Mouse (Mus musculus) lung, postnatal 0 days (tissue): ENCODE data around the gene Tmprss11f. TPM values are rescaled to one million over a fixed set of nuclear protein-coding genes. Genes with fewer than 3 reads are reported as not detected.

Experiments
- ATAC-seq: fragments of 200-750 bp; cut with Nextera tagmentation; 2 replicates; pipeline ENCODE4 v1.8.0; 2017; ENCODE audit warnings: moderate library complexity
- DNase-seq: peaks from one replicate; pipeline ENCODE4 v3.0.0-alpha.2; 2016; ENCODE audit warnings: low spot score
- H3K27ac ChIP-seq: fragments of 300-500 bp; sonication (generic); 2 replicates; pipeline ENCODE4 v1.5.1; 2014; ENCODE audit warnings: antibody characterized with exemption, mild to moderate bottlenecking, low read length, mixed read lengths
- H3K27me3 ChIP-seq: fragments of 300-500 bp; sonication (generic); replicated peaks from 2 replicates; pipeline ENCODE4 v1.6.1; 2014; ENCODE audit warnings: low read length, mixed read lengths; ENCODE audit not compliant: insufficient read depth
- H3K36me3 ChIP-seq: fragments of 300-500 bp; sonication (generic); 2 replicates; pipeline ENCODE4 v1.6.1; 2014; ENCODE audit warnings: low read length, mixed read lengths; ENCODE audit not compliant: insufficient read depth
- H3K4me1 ChIP-seq: fragments of 300-500 bp; sonication (generic); 2 replicates; pipeline ENCODE4 v1.6.1; 2014; ENCODE audit warnings: antibody characterized with exemption, low read depth, low read length, mixed read lengths; ENCODE audit not compliant: insufficient read depth
- H3K4me2 ChIP-seq: fragments of 300-500 bp; sonication (generic); replicated peaks from 2 replicates; pipeline ENCODE4 v1.6.1; 2014; ENCODE audit warnings: low read depth, mild to moderate bottlenecking, low read length, moderate library complexity, mixed read lengths
- H3K4me3 ChIP-seq: fragments of 300-500 bp; sonication (generic); 2 replicates; pipeline ENCODE4 v1.5.1; 2014; ENCODE audit warnings: low read depth, low read length
- H3K9ac ChIP-seq: fragments of 300-500 bp; sonication (generic); replicated peaks from 2 replicates; pipeline ENCODE4 v1.6.1; 2014; ENCODE audit warnings: low read depth, mild to moderate bottlenecking
- H3K9me3 ChIP-seq: fragments of 300-500 bp; sonication (generic); 2 replicates; pipeline ENCODE4 v1.6.1; 2016; ENCODE audit warnings: low read length, mixed read lengths
- CTCF ChIP-seq: IDR thresholded peaks from 2 replicates; pipeline ENCODE4 v1.5.1; 2016; ENCODE audit warnings: antibody characterized with exemption, mild to moderate bottlenecking
- EP300 ChIP-seq: IDR thresholded peaks from 2 replicates; pipeline ENCODE4 v1.6.1; 2016; ENCODE audit warnings: antibody characterized with exemption, mild to moderate bottlenecking, control low read depth
- WGBS: fragments of 180-500 bp; shearing (Covaris S2); extraction: QIAGEN DNeasy Blood & Tissue Kit; methylation state at CpG from one replicate; pipeline ENCODE4 v1.1.7; 2014; 5-methylcytosine and 5-hydroxymethylcytosine counted together
- polyA plus RNA-seq: library from polyadenylated mRNA; unstranded; fragments of >200 nt; fragmentation: Nextera tagmentation; extraction: Ambion mirVana; gene quantifications from 2 replicates; pipeline ENCODE4 v1.2.1, GENCODE M21; 2015

The Tmprss11f gene
- polyA plus RNA-seq, 1 experiment from 2014 or later: not detected

GRCm38 (mm10) chr5:86511538-86511937 is 120.7 kb downstream of the Tmprss11f start:
- no peaks in the 10 kb centered on the region for H3K27me3 ChIP-seq
- DNase-seq: no peak
- no peak for TF ChIP-seq CTCF
- TF ChIP-seq EP300: no peak
- 68% methylated on average over 5 of the region's 5 CpGs for WGBS
- H3K4me3 ChIP-seq: no peak overlapping the region
- no peak overlapping the region for H3K9ac ChIP-seq
- no peaks in the 10 kb centered on the region for H3K4me1 ChIP-seq
- no peak for ATAC-seq
- H3K9me3 ChIP-seq: no peaks in the 10 kb centered on the region
- H3K4me2 ChIP-seq: no peak overlapping the region
- no peaks in the 10 kb centered on the region for H3K36me3 ChIP-seq
- H3K27ac ChIP-seq: no peak overlapping the region

GRCm38 (mm10) chr5:86493453-86493852 is 138.8 kb downstream of the Tmprss11f start:
- ATAC-seq (no peak), DNase-seq (no peak)
- TF ChIP-seq EP300: no peak
- TF ChIP-seq CTCF: no peak
- 73% methylated on average over 1 of the region's 1 CpGs for WGBS
- Histone ChIP-seq H3K36me3 (no peaks in the 10 kb centered on the region), H3K27me3 (no peaks in the 10 kb centered on the region), H3K9me3 (no peaks in the 10 kb centered on the region), H3K27ac (no peak overlapping the region), H3K4me3 (no peak overlapping the region), H3K4me2 (no peak overlapping the region), H3K9ac (no peak overlapping the region), H3K4me1 (no peaks in the 10 kb centered on the region)

- TF ChIP-seq EP300: no peak
- peak; percentile 7; the same call in 1 of the 2 replicates for TF ChIP-seq CTCF
- no peak for ATAC-seq
- H3K27me3 ChIP-seq: no peaks in the 10 kb centered on the region
- H3K27ac ChIP-seq: no peak overlapping the region
- H3K36me3 ChIP-seq: no peaks in the 10 kb centered on the region
- WGBS: 61% methylated on average over 2 of the region's 2 CpGs
- no peaks in the 10 kb centered on the region for H3K9me3 ChIP-seq
- H3K4me1 ChIP-seq: no peaks in the 10 kb centered on the region
- H3K4me2 ChIP-seq: no peak overlapping the region
- H3K9ac ChIP-seq: no peak overlapping the region
- peak; percentile 12 for DNase-seq
- H3K4me3 ChIP-seq: no peak overlapping the region
These were observed 149.7 kb downstream of the Tmprss11f start for GRCm38 (mm10) chr5:86482562-86482961.

DNA sequence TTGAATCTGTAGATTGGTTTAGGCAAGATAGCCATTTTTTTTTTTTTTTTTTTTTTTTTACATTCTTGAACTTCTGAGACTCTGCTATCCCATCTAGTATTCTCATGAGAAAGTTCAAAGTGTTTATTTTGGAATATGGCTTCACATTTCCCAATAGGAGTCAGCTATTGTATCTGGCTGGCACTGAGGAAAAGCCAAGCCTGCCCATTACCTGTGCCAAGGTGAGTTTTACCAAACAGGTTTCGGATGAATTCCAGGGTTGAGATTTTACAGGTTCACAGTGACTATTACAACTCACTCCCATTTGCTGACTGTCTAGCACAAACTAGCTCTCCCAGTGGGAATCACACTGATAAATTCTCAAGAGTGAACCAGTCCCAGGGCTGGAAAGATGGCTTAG is 150.2 kb downstream of the Tmprss11f start:
- Histone ChIP-seq H3K4me2 (no peak overlapping the region), H3K36me3 (no peaks in the 10 kb centered on the region), H3K4me3 (no peak overlapping the region), H3K9me3 (no peaks in the 10 kb centered on the region), H3K27ac (no peak overlapping the region), H3K9ac (no peak overlapping the region), H3K4me1 (no peaks in the 10 kb centered on the region), H3K27me3 (no peaks in the 10 kb centered on the region)
- TF ChIP-seq EP300 (no peak), CTCF (no peak)
- DNase-seq (no peak), ATAC-seq (no peak)
- WGBS: 67% methylated on average over 1 of the region's 1 CpGs

DNA sequence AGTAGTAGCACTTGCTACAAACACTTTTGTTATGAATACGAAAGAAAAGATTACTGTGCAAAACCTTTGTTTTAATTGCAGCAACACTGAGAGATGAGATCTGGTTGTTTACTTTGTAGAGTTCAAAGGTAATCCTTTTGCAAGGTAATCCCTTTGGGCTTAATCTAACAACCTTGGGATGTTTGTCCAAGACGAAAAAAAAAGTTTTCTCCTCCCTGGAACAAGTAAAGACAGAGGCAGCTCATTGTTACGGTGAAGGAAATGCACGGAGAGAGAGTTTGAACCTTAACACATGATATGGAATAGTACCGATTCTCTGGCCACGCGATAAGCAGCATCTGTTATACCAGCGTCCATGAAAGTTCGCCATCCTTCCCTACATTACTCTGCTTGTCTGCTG is 158.4 kb downstream of the Tmprss11f start:
- ATAC-seq (no peak), DNase-seq (no peak)
- no peaks in the 10 kb centered on the region for H3K36me3 ChIP-seq
- no peak overlapping the region for H3K4me3 ChIP-seq
- TF ChIP-seq CTCF (no peak), EP300 (no peak)
- no peaks in the 10 kb centered on the region for H3K27me3 ChIP-seq
- no peaks in the 10 kb centered on the region for H3K9me3 ChIP-seq
- H3K4me2 ChIP-seq: no peak overlapping the region
- no peak overlapping the region for H3K27ac ChIP-seq
- no peak overlapping the region for H3K9ac ChIP-seq
- no peaks in the 10 kb centered on the region for H3K4me1 ChIP-seq
- WGBS: 62% methylated on average over 9 of the region's 9 CpGs

Other genes starting within 250 kb of the Tmprss11f start
- not detected in 2 replicates for gene Tmprss11a, start 163.4 kb downstream of the Tmprss11f start, polyA plus RNA-seq
- not detected in 2 replicates for gene Tmprss11g, start 113.8 kb downstream of the Tmprss11f start, polyA plus RNA-seq
- not detected in 2 replicates for gene Tmprss11b, start 43.9 kb upstream of the Tmprss11f start, polyA plus RNA-seq
- gene Tmprss11e, start 113.4 kb upstream of the Tmprss11f start, polyA plus RNA-seq: not detected in 2 replicates
- 26.1 and 29.1 TPM in 2 replicates for gene Ythdc1, start 171.8 kb upstream of the Tmprss11f start, polyA plus RNA-seq